Mouse (Mus musculus) lung, postnatal 36 days (tissue): ENCODE results near the gene Olfr1201.

Experiments used
- DNase-seq: peaks from one replicate; pipeline ENCODE4 v3.0.0; 2022; ENCODE audit warnings: mixed read lengths

Olfr1201 gene

DNA sequence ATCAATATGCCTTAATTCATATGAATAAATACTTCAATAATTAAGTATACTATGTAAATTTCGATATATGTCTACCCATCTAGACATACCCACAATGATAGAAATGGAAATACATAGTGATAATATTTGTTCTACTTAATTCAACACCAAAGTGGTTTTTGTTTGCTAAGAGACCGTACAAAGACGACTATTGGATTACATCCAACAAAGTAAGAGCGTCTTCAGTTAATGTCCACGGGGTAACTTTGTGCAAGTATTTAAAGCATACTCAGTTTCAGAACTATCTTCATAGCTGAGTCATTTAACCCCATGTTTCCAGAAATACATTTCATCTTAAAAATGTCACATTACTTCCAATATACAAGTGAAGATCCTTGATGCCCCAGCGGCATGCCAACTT is at the start of gene Olfr1201:
Gene Olfr1201 (plus strand): TSS at position 301 of the 400 bp plus-strand sequence.
- DNase-seq, result no peak

GRCm38 (mm10) chr2:88743379-88743778 is 49.5 kb upstream of the Olfr1201 start:
- no peak for DNase-seq

GRCm38 (mm10) chr2:88751270-88751669 is 41.6 kb upstream of the Olfr1201 start, which contains the start of gene Olfr1198:
TSS of gene Olfr1198 (minus strand) at chr2:88751370.
- no peak for DNase-seq

DNA sequence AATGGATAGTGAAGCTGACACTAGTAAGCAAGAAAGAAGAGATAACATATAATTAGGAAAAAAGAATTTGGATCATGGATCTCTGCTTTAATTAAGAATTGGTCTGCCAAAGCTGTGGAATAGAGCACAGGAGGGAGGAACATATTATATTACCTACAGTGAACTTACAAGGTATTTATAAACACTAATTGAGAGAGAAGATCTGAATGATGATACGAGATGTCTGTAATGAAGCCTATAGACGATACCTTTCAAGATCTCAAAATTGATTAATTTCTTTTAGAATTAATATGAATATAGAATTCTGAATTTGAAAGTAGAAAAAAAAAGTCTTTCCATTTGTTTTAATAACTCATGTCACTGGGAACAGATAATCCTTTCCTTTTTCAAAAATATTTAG is 32.5 kb upstream of the Olfr1201 start, which contains the start of gene Olfr1199:
Gene Olfr1199 (minus strand): TSS at position 101 of the 400 bp plus-strand sequence.
- no peak for DNase-seq

DNA sequence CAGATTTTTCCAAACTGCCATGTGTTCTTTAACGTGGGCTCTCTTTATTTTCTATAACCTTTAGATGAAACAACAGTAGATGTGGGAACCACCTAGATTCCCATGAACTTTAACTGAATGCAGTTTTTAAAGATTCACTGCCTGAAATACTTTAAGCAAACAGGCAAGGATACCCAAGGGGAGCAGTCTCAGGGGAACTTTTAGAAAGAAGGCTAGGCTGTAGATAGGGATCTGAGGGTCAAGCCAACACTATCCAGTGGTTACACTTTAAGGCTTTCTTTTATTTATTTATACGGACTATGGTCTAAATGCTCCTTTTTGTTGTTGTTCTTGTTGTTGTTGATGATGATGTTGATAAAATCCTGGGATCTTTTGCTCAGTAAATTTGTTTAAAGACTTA is 22.4 kb upstream of the Olfr1201 start, which contains the start of gene Olfr1200:
Gene Olfr1200 (minus strand): TSS at position 101 of the 400 bp plus-strand sequence.
- no peak for DNase-seq

DNA sequence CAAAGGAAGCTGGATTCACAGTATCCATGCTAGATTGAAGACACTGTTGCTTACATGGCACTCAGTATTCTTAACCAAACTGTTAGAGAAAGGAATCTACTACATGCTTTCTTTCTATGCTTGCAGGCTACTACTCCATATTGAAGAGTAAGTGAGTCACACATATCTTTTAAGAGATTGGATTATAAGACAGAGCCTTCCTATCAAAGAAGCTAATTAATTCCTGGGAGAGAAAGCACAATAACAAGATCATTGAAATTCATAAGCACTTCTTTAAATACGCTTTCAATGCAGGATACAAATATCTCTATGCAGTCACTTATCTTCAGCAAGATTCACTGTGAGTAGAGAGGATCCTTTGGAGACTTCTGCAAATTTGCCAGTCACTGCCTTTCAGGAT is 21.4 kb downstream of the Olfr1201 start, which contains the start of gene Olfr1202:
Gene Olfr1202 (plus strand): TSS at position 301 of the 400 bp plus-strand sequence.
- no peak for DNase-seq

- DNase-seq, result no peak
These were observed 36.6 kb downstream of the Olfr1201 start, which contains the start of gene Olfr1205 for GRCm38 (mm10) chr2:88829437-88829836. TSS of gene Olfr1205 (plus strand) at chr2:88829737.

- DNase-seq, result no peak
These were observed 45.6 kb downstream of the Olfr1201 start for GRCm38 (mm10) chr2:88838477-88838876.
